Mouse (Mus musculus) liver, postnatal 0 days (tissue): ENCODE results near the gene Chn2.

ENCODE experiments used
- CTCF ChIP-seq: sonication (generic); IDR thresholded peaks from 2 replicates; pipeline ENCODE4 v1.5.1; 2016; ENCODE audit warnings: antibody characterized with exemption, low read depth
- EP300 ChIP-seq: IDR thresholded peaks from 2 replicates; pipeline ENCODE4 v1.6.1; 2016; ENCODE audit warnings: antibody characterized with exemption, low read depth, mild to moderate bottlenecking

- no peak for TF ChIP-seq CTCF
- no peak for TF ChIP-seq EP300
Measured at GRCm38 (mm10) chr6:54163702-54164101, 124.3 kb downstream of the Chn2 start.
